Mouse (Mus musculus): ENCODE results near the gene Lpcat1. TPM values are rescaled to one million over a fixed set of nuclear protein-coding genes. Genes with fewer than 3 reads are reported as not detected.

The Lpcat1 gene
- polyA plus RNA-seq, 1 experiment from 2014 or later: 74.9 TPM

DNA sequence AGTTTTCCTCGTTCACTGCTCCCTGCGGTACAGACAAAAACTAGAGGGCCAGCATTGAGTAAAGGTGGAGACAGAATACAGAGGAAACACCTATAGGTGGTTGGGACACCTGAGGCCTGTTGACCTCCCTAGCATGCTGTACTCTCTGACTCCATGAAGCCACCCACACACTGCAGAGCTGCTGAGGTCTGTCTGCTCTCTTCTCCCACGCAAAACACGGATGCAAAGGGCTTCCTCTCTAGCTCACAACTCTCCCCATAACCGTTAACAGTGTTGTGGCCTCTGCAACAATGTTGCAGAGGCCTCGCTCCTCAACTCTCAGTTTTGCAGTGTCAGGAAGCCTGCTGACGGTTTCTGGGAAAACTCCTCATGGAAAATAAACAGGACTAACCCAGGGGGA is 15.5 kb downstream of the Lpcat1 start:
- H3K9me3 ChIP-seq (ENCODE audit: control insufficient read depth, low read length): no peaks in the 10 kb centered on the region
- no peaks in the 10 kb centered on the region for H3K4me1 ChIP-seq (ENCODE audit: control insufficient read depth, insufficient read depth, low read length)
- no peak overlapping the region for H3K4me2 ChIP-seq (ENCODE audit: low read depth, low read length)
- H3K36me3 ChIP-seq (ENCODE audit: control insufficient read depth, insufficient read depth, low read length): no peaks in the 10 kb centered on the region; the same call in 1 of the 2 replicates
- no peaks in the 10 kb centered on the region for H3K27me3 ChIP-seq (ENCODE audit: control insufficient read depth, insufficient read depth, low read length)
- H3K27ac ChIP-seq (ENCODE audit: low read depth, low read length): no peak overlapping the region
- no peak overlapping the region for H3K4me3 ChIP-seq (ENCODE audit: low read depth, low read length)
- no peak for ATAC-seq (ENCODE audit: low read depth)
- no peak overlapping the region for H3K9ac ChIP-seq (replicated peaks; ENCODE audit: low read depth, low read length)
- WGBS: 88% methylated on average over 7 of the region's 7 CpGs

DNA sequence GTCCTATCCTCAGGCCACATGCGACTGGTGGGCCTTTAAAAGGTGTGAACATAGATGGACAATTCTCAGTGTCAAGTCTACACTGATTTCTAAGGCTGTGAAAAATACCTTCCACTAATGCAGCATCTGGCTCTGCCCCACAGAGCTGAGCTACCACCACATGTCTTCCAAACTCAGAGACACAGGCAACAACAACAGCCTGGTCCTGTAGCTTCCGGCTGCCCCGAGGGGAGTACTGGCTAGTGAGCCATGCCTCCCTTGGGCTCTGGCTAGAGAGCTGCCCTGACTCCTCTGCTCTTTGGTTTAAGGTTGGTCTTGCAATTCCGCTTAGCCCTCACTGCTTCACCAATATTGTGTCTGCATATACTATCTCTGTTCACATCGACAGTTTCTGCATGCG is 16.3 kb downstream of the Lpcat1 start:
- ATAC-seq (ENCODE audit: low read depth): no peak
- Histone ChIP-seq H3K36me3 (ENCODE audit: control insufficient read depth, insufficient read depth, low read length) (no peaks in the 10 kb centered on the region; the same call in 1 of the 2 replicates), H3K4me2 (ENCODE audit: low read depth, low read length) (no peak overlapping the region), H3K27me3 (ENCODE audit: control insufficient read depth, insufficient read depth, low read length) (no peaks in the 10 kb centered on the region), H3K9me3 (ENCODE audit: control insufficient read depth, low read length) (no peaks in the 10 kb centered on the region), H3K4me3 (ENCODE audit: low read depth, low read length) (no peak overlapping the region), H3K27ac (ENCODE audit: low read depth, low read length) (no peak overlapping the region), H3K4me1 (ENCODE audit: control insufficient read depth, insufficient read depth, low read length) (no peaks in the 10 kb centered on the region), H3K9ac (replicated peaks; ENCODE audit: low read depth, low read length) (no peak overlapping the region)
- 96% methylated on average over 6 of the region's 6 CpGs for WGBS

DNA sequence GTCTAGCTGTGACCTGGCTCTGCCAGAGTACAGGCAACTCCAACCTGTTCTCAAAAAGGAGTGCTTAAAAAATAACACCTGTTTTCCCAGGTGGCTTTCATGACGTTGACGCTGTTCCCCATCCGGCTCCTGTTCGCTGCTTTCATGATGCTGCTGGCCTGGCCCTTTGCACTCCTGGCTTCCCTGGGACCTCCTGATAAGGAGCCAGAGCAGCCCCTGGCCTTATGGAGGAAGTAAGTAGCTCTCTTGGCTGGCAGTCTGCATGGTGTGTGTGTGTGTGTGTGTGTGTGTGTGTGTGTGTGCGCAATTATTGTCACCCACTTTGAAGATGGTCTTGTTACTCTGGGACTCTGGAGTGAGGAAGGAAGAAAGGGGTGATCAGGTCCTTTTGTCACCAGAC is 17.2 kb downstream of the Lpcat1 start:
- Histone ChIP-seq H3K27ac (ENCODE audit: low read depth, low read length) (no peak overlapping the region), H3K36me3 (ENCODE audit: control insufficient read depth, insufficient read depth, low read length) (peaks cover 5% of the 10 kb centered on the region), H3K4me1 (ENCODE audit: control insufficient read depth, insufficient read depth, low read length) (no peaks in the 10 kb centered on the region), H3K9ac (replicated peaks; ENCODE audit: low read depth, low read length) (no peak overlapping the region), H3K4me2 (ENCODE audit: low read depth, low read length) (no peak overlapping the region), H3K27me3 (ENCODE audit: control insufficient read depth, insufficient read depth, low read length) (no peaks in the 10 kb centered on the region), H3K4me3 (ENCODE audit: low read depth, low read length) (no peak overlapping the region), H3K9me3 (ENCODE audit: control insufficient read depth, low read length) (no peaks in the 10 kb centered on the region)
- 91% methylated on average over 5 of the region's 5 CpGs for WGBS
- ATAC-seq (ENCODE audit: low read depth): no peak

- no peak overlapping the region for H3K4me3 ChIP-seq (ENCODE audit: low read depth, low read length)
- WGBS: 64% methylated on average over 3 of the region's 3 CpGs
- no peak for ATAC-seq (ENCODE audit: low read depth)
- H3K4me1 ChIP-seq (ENCODE audit: control insufficient read depth, insufficient read depth, low read length): no peaks in the 10 kb centered on the region
- no peak overlapping the region for H3K4me2 ChIP-seq (ENCODE audit: low read depth, low read length)
- no peak overlapping the region for H3K27ac ChIP-seq (ENCODE audit: low read depth, low read length)
- no peak overlapping the region for H3K9ac ChIP-seq (replicated peaks; ENCODE audit: low read depth, low read length)
- no peaks in the 10 kb centered on the region for H3K27me3 ChIP-seq (ENCODE audit: control insufficient read depth, insufficient read depth, low read length)
- peaks cover 7% of the 10 kb centered on the region for H3K36me3 ChIP-seq (ENCODE audit: control insufficient read depth, insufficient read depth, low read length)
- no peaks in the 10 kb centered on the region for H3K9me3 ChIP-seq (ENCODE audit: control insufficient read depth, low read length)
Observed at GRCm38 (mm10) chr13:73488105-73488504, 21.1 kb downstream of the Lpcat1 start.

DNA sequence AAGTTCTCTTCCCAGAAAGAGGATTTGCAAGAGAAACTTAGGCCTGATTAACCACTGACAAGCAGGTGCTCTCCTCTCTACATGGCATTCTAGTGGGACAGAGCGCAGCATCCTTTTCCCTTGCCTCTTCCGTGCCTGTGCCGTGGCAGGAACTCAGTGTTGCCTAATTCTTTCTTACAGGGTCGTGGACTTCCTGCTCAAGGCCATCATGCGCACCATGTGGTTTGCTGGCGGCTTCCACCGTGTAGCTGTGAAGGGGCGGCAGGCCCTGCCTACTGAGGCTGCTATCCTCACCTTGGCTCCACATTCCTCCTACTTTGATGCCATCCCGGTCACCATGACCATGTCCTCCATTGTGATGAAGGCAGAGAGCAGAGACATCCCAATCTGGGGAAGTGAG is 21.7 kb downstream of the Lpcat1 start:
- no peak overlapping the region for H3K4me3 ChIP-seq (ENCODE audit: low read depth, low read length)
- WGBS: 91% methylated on average over 9 of the region's 9 CpGs
- no peak for ATAC-seq (ENCODE audit: low read depth)
- no peaks in the 10 kb centered on the region for H3K27me3 ChIP-seq (ENCODE audit: control insufficient read depth, insufficient read depth, low read length)
- no peak overlapping the region for H3K9ac ChIP-seq (replicated peaks; ENCODE audit: low read depth, low read length)
- no peak overlapping the region for H3K4me2 ChIP-seq (ENCODE audit: low read depth, low read length)
- no peaks in the 10 kb centered on the region for H3K4me1 ChIP-seq (ENCODE audit: control insufficient read depth, insufficient read depth, low read length)
- peaks cover 7% of the 10 kb centered on the region for H3K36me3 ChIP-seq (ENCODE audit: control insufficient read depth, insufficient read depth, low read length)
- no peak overlapping the region for H3K27ac ChIP-seq (ENCODE audit: low read depth, low read length)
- H3K9me3 ChIP-seq (ENCODE audit: control insufficient read depth, low read length): no peaks in the 10 kb centered on the region

DNA sequence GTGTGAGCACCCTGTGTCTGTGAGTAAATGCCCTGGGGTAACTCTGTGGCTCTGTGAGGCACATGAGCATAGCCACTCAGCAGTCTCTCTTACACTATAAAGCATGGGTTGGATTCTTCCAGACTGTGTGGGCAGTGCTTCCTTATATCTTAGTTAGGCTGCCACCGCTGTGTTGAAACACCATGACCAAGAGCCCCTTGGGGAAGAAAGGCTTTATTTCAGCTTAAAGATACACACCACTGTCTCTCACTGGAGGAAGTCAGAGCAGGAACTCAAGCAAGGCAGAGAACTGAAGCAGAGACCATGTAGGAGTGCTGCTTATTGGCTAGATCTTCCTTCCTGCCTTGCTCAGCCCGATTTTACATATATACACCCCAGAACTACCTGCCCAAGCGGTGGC is 23.0 kb downstream of the Lpcat1 start:
- 84% methylated on average over 3 of the region's 3 CpGs for WGBS
- Histone ChIP-seq H3K4me3 (ENCODE audit: low read depth, low read length) (no peak overlapping the region), H3K4me2 (ENCODE audit: low read depth, low read length) (no peak overlapping the region), H3K4me1 (ENCODE audit: control insufficient read depth, insufficient read depth, low read length) (no peaks in the 10 kb centered on the region), H3K9me3 (ENCODE audit: control insufficient read depth, low read length) (no peaks in the 10 kb centered on the region), H3K9ac (replicated peaks; ENCODE audit: low read depth, low read length) (no peak overlapping the region), H3K36me3 (ENCODE audit: control insufficient read depth, insufficient read depth, low read length) (peaks cover 11% of the 10 kb centered on the region), H3K27ac (ENCODE audit: low read depth, low read length) (no peak overlapping the region), H3K27me3 (ENCODE audit: control insufficient read depth, insufficient read depth, low read length) (no peaks in the 10 kb centered on the region)
- 0 out of 2 replicates have a peak, but pooled peaks have one; percentile 11 for ATAC-seq (ENCODE audit: low read depth)

DNA sequence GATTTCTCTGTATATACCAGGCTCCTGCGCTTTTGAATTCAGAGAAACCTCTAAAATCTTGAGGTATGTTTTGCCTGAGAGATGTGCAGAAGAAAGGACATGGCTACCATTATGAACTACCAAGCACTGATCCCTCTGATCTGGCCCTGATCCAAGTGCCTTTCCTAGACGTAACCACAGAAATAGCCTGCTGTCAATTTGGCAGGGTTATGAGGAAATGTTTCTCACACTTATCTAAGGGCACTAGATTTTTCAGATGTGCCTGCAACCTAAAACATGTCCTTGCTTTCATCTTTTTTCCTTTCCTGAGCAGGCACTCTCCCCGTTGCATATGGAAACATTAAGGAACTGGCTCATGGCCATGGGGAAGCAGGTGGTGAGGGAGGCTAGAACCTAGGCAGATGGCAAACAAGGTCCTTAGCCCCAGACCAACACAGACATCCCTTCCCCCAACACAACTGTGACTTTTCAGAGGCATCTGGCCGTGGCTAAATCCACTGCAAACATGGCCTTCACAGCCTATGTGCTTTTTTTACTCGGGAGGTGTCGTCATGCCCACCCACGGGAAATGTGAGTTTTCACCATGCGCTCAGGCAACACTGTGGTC is 23.7 kb downstream of the Lpcat1 start:
- H3K4me2 ChIP-seq (ENCODE audit: low read depth, low read length): no peak overlapping the region
- 68% methylated on average over 8 of the region's 8 CpGs for WGBS
- peaks cover 16% of the 10 kb centered on the region for H3K36me3 ChIP-seq (ENCODE audit: control insufficient read depth, insufficient read depth, low read length)
- no peak overlapping the region for H3K9ac ChIP-seq (replicated peaks; ENCODE audit: low read depth, low read length)
- H3K4me3 ChIP-seq (ENCODE audit: low read depth, low read length): no peak overlapping the region
- no peaks in the 10 kb centered on the region for H3K9me3 ChIP-seq (ENCODE audit: control insufficient read depth, low read length)
- no peaks in the 10 kb centered on the region for H3K27me3 ChIP-seq (ENCODE audit: control insufficient read depth, insufficient read depth, low read length)
- H3K27ac ChIP-seq (ENCODE audit: low read depth, low read length): no peak overlapping the region
- ATAC-seq (ENCODE audit: low read depth): peak; percentile 65; the same call in 1 of the 2 replicates
- no peaks in the 10 kb centered on the region for H3K4me1 ChIP-seq (ENCODE audit: control insufficient read depth, insufficient read depth, low read length)

- no peaks in the 10 kb centered on the region for H3K27me3 ChIP-seq (ENCODE audit: control insufficient read depth, insufficient read depth, low read length)
- no peak overlapping the region for H3K4me2 ChIP-seq (ENCODE audit: low read depth, low read length)
- peaks cover 22% of the 10 kb centered on the region for H3K36me3 ChIP-seq (ENCODE audit: control insufficient read depth, insufficient read depth, low read length)
- ATAC-seq (ENCODE audit: low read depth): no peak
- WGBS: 88% methylated on average over 4 of the region's 4 CpGs
- H3K4me1 ChIP-seq (ENCODE audit: control insufficient read depth, insufficient read depth, low read length): no peaks in the 10 kb centered on the region
- no peak overlapping the region for H3K27ac ChIP-seq (ENCODE audit: low read depth, low read length)
- no peak overlapping the region for H3K9ac ChIP-seq (replicated peaks; ENCODE audit: low read depth, low read length)
- H3K9me3 ChIP-seq (ENCODE audit: control insufficient read depth, low read length): no peaks in the 10 kb centered on the region
- no peak overlapping the region for H3K4me3 ChIP-seq (ENCODE audit: low read depth, low read length)
Observed at GRCm38 (mm10) chr13:73493183-73493582, 26.2 kb downstream of the Lpcat1 start.

DNA sequence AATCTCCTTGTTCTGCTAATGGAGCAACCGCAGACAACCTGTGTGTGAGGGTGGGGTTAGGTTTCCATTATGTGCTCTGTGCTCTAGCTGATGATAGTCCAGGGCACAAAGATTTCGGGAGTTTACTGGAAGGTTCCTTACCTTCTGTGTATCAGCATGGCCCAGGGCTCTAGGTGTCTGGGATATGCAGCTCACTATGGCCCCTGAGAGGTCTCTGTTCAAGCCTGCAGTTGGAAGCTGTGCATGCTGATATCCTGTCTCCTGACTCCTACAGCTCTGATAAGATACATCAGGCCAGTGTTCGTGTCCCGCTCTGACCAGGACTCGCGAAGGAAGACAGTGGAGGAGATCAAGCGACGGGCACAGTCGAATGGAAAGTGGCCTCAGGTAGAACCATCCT is 27.5 kb downstream of the Lpcat1 start:
- Histone ChIP-seq H3K4me1 (ENCODE audit: control insufficient read depth, insufficient read depth, low read length) (no peaks in the 10 kb centered on the region), H3K27me3 (ENCODE audit: control insufficient read depth, insufficient read depth, low read length) (no peaks in the 10 kb centered on the region), H3K4me2 (ENCODE audit: low read depth, low read length) (no peak overlapping the region), H3K9ac (replicated peaks; ENCODE audit: low read depth, low read length) (no peak overlapping the region), H3K9me3 (ENCODE audit: control insufficient read depth, low read length) (no peaks in the 10 kb centered on the region), H3K4me3 (ENCODE audit: low read depth, low read length) (no peak overlapping the region), H3K36me3 (ENCODE audit: control insufficient read depth, insufficient read depth, low read length) (peaks cover 18% of the 10 kb centered on the region), H3K27ac (ENCODE audit: low read depth, low read length) (no peak overlapping the region)
- no peak for ATAC-seq (ENCODE audit: low read depth)
- 94% methylated on average over 9 of the region's 9 CpGs for WGBS
